Mouse (Mus musculus) testis, adult 2 months (tissue): ENCODE data around the gene Klf15. TPM values are rescaled to one million over a fixed set of nuclear protein-coding genes. Genes with fewer than 3 reads are reported as not detected.
A peak's percentile ranks its signal among the peaks of the same experiment; 100 is the strongest.

Experiments used
- H3K27ac ChIP-seq: fragments of 200-500 bp; 2 replicates; pipeline ENCODE4 v1.5.1; 2012; ENCODE audit warnings: low read depth, low read length; ENCODE audit not compliant: control insufficient read depth, insufficient read depth
- H3K27me3 ChIP-seq: fragments of 200-500 bp; 2 replicates; pipeline ENCODE4 v1.6.1; 2012; ENCODE audit warnings: mild to moderate bottlenecking, low read length, moderate library complexity; ENCODE audit not compliant: control insufficient read depth, insufficient read depth
- H3K36me3 ChIP-seq: fragments of 200-500 bp; 2 replicates; pipeline ENCODE4 v1.6.1; 2012; ENCODE audit warnings: mild to moderate bottlenecking, low read length; ENCODE audit not compliant: control insufficient read depth, insufficient read depth
- H3K4me1 ChIP-seq: fragments of 200-500 bp; 2 replicates; pipeline ENCODE4 v1.6.1; 2012; ENCODE audit warnings: low read length; ENCODE audit not compliant: control insufficient read depth, insufficient read depth
- H3K4me3 ChIP-seq: fragments of 200-500 bp; 2 replicates; pipeline ENCODE4 v1.5.1; 2012; ENCODE audit warnings: low read depth, mild to moderate bottlenecking, low read length, moderate library complexity, mixed read lengths; ENCODE audit not compliant: control insufficient read depth
- CTCF ChIP-seq: fragments of 200-500 bp; IDR thresholded peaks from 2 replicates; pipeline ENCODE4 v1.5.1; 2012; ENCODE audit warnings: low read depth, mild to moderate bottlenecking, inconsistent platforms, low read length, moderate library complexity; ENCODE audit not compliant: control insufficient read depth, insufficient read depth, insufficient replicate concordance
- POLR2A ChIP-seq: fragments of 200-500 bp; IDR thresholded peaks from 2 replicates; pipeline ENCODE4 v1.6.1; 2012; ENCODE audit warnings: low read depth, mild to moderate bottlenecking, inconsistent platforms, low read length, moderate library complexity; ENCODE audit not compliant: control insufficient read depth
- polyA plus RNA-seq: library from polyadenylated mRNA; depleted of rRNA; stranded (reverse); fragments of >200 nt; gene quantifications from 2 replicates; pipeline ENCODE4 v1.2.3, GENCODE M21; 2012; rRNA removed

Gene Klf15
- 7.6 and 7.7 TPM in 2 replicates for polyA plus RNA-seq

DNA sequence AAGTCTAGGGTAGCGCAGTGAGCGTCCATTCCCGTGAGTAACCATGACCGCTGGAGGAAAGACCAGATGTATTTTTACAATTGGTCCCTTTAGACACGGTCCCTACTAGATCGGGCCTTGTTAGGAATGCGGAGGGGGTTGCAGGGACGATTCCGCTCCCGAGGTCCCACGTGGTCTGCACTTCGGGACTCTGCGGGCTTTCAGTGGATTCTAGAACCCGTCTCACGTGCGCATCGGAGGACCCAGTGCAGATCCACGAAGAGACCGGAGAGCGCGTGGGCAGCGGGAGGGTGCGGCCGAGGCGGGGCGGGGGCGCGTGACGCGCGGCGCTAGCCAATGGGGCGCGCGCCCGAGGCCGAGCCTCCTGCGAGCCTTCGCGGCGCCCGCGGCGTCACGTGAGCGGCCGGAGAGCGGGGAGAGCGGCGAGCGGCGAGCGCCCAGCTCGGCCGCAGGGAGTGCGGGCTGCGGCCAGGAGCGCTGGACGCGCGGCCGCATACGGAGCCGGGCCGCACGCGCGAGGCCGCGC lies at the start of gene Klf15:
Gene Klf15 (plus strand): TSS at position 396 of the 526 bp plus-strand sequence.
- H3K27ac ChIP-seq = peak within 1 kb of the TSS; percentile 80
- no peaks in the 10 kb centered on the region for H3K36me3 ChIP-seq
- H3K4me3 ChIP-seq = peak within 1 kb of the TSS; percentile 83
- TF ChIP-seq POLR2A = peak; percentile 48; the same call in 1 of the 2 replicates
- TF ChIP-seq CTCF = no peak
- H3K27me3 ChIP-seq = no peaks in the 10 kb centered on the region
- H3K4me1 ChIP-seq = peaks cover 24% of the 10 kb centered on the region

DNA sequence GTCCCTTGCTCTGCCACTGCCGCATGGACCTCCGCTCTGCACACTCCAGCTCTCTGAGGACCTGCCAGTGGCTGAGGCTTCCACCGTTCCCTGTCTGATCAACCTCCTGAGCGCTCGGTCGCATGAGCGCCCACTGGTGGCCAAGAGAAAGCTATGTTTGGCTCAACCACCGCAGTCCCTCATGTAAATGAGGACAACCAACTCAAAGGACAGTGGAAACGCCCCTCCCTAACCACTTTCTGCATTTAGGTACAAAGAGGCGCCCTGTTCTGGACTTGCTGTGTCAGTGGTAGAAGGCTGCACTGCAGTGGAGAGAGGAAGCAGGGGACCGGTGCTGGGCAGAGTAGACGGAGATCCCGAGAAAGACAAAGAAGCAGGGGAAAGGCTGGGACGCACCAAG lies 39.8 kb upstream of the Klf15 start:
- peak overlapping the region; percentile 42 for H3K4me3 ChIP-seq
- no peaks in the 10 kb centered on the region for H3K36me3 ChIP-seq
- H3K27ac ChIP-seq = no peak overlapping the region
- no peaks in the 10 kb centered on the region for H3K27me3 ChIP-seq
- TF ChIP-seq POLR2A (no peak), CTCF (peak; percentile 83; the same call in 1 of the 2 replicates)
- H3K4me1 ChIP-seq = peaks cover 9% of the 10 kb centered on the region

DNA sequence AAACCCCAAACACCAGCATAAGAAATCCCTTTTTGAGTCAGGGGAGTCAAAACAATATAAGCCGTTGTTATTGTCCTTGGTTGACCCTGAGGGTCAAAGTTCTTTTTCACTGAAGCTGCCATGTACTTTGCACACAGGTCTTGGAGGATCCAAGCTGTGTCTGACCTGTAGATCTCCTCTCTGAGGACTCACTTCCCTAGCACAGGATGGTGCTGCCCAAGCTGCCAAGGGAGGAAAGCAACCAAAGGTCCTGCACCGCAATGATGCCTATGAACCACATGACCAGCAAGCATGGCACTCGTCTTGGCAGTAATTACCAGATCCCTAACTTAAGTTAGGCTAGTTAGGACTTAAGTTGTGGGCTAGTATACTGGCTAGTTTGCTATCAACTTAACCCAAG lies 37.0 kb upstream of the Klf15 start:
- TF ChIP-seq CTCF = no peak
- TF ChIP-seq POLR2A = no peak
- peak overlapping the region; percentile 41; the same call in 1 of the 2 replicates for H3K4me3 ChIP-seq
- peaks cover 11% of the 10 kb centered on the region for H3K4me1 ChIP-seq
- no peaks in the 10 kb centered on the region for H3K36me3 ChIP-seq
- H3K27ac ChIP-seq = no peak overlapping the region
- peaks cover 2% of the 10 kb centered on the region for H3K27me3 ChIP-seq

DNA sequence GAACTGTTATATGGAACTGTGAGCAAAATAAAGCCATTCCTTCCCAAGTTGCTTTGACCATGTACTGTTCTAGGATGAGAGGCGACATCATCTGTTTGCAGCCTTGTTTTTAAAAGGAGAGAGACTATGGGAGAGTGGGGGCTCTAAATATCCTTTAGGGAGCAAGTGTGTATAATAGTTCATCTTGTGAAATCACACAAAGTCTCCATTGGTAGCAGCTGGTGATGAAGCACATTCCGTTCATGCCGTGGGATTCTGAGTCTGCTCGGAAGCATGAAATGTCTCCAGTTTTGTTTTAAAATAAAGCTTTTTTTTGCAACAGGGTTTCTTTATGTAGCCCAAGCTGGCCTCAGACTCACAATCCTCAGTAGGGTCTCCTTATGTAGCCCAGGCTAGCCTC lies 36.4 kb upstream of the Klf15 start:
- H3K4me1 ChIP-seq = peaks cover 11% of the 10 kb centered on the region
- H3K4me3 ChIP-seq = peak overlapping the region; percentile 87
- H3K27ac ChIP-seq = no peak overlapping the region
- H3K27me3 ChIP-seq = peaks cover 2% of the 10 kb centered on the region
- no peaks in the 10 kb centered on the region for H3K36me3 ChIP-seq
- TF ChIP-seq POLR2A (no peak), CTCF (no peak)

DNA sequence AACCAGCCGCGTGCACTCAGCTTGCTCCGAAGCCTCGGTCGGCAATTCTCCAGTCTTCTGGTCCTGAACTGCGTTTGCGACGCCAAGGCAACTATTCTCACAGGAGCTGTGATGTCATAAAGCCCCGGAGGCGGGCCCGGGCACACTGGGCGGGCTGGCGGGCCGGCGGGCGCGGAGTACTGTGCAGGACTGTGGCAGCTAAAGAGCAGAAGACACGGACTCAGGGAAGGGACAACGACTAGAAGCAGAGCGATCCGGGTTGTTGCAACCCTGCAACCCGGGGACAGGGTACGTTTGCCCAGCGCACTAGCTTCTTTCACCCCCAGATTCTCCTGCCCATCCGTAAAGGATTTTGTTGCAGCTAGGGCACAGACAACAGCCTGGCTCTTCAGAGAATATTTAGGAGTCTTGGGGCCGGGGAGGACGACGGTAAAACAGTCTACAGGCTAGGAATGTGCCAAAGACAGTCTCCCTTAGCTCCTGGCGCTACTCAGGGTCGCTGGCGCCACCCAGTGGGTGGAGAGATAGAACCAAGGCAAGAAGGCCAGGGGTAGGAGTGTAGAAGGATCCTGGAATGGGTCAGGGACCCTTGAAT lies 33.9 kb upstream of the Klf15 start, which contains the start of gene Cfap100:
Gene Cfap100 (minus strand): TSS at position 418 of the 595 bp plus-strand sequence.
- Histone ChIP-seq H3K4me1 (peaks cover 5% of the 10 kb centered on the region), H3K27ac (peak within 1 kb of the TSS; percentile 75), H3K27me3 (peaks cover 2% of the 10 kb centered on the region), H3K4me3 (peak within 1 kb of the TSS; percentile 89), H3K36me3 (no peaks in the 10 kb centered on the region)
- TF ChIP-seq POLR2A (peak; percentile 64; the same call in 1 of the 2 replicates), CTCF (peak; percentile 65; the same call in 1 of the 2 replicates)

DNA sequence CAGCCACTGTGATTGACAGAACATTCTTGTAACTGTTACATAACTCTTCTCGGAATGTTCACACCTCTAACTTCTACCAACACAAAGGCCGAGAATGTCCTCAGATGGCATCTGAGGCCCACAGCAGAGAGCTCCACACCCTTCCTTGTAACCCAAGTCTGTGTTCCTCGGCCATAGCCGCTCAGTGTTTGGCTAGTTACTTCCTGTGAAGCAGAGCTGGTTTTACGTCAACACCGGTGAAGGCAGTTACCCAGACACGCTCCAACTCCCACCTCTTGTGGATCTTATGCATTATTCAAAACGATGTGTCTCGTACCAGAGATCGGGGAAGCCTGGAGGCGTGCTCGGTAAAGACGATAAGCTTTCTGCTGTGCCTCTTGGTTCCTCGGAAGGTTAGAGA lies 32.5 kb upstream of the Klf15 start:
- Histone ChIP-seq H3K27ac (no peak overlapping the region), H3K27me3 (peaks cover 2% of the 10 kb centered on the region), H3K4me3 (peak overlapping the region; percentile 89), H3K36me3 (no peaks in the 10 kb centered on the region), H3K4me1 (peaks cover 5% of the 10 kb centered on the region)
- TF ChIP-seq POLR2A (peak; percentile 61; the same call in 1 of the 2 replicates), CTCF (no peak)

DNA sequence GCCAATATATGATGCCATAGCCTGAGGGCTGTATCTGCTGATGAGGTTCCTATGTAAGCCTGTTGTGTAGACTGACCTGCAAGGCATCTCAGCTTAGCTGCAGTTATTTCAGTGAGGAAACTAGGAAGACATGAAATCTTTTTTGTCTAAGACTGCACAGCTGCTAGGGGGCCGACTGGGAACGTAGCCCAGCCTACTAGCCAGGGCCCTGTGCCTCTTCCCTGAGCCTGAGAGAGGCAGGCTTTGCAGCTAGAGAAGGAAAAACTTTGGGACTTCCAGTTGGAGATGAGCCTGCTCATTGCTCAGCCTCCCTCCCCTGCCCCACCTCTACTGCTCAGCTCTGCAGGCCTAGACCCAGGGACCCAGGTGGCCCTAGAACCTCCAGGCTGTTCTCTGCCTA lies 30.9 kb upstream of the Klf15 start:
- peak overlapping the region; percentile 56 for H3K4me3 ChIP-seq
- H3K36me3 ChIP-seq = no peaks in the 10 kb centered on the region
- H3K27ac ChIP-seq = no peak overlapping the region
- H3K4me1 ChIP-seq = peaks cover 5% of the 10 kb centered on the region
- no peak for TF ChIP-seq POLR2A
- TF ChIP-seq CTCF = no peak
- peaks cover 2% of the 10 kb centered on the region for H3K27me3 ChIP-seq
